Mouse (Mus musculus) central nervous system, embryonic 18 days (tissue): ENCODE data around the gene Olfr1346. TPM values are rescaled to one million over a fixed set of nuclear protein-coding genes. Genes with fewer than 3 reads are reported as not detected.

Source experiments
- polyA plus RNA-seq: library from polyadenylated mRNA; depleted of rRNA; stranded (reverse); fragments of >200 nt; gene quantifications from 2 replicates; pipeline ENCODE4 v1.2.3, GENCODE M21; 2012; rRNA removed

Olfr1346 gene
- not detected in 2 replicates for polyA plus RNA-seq

DNA sequence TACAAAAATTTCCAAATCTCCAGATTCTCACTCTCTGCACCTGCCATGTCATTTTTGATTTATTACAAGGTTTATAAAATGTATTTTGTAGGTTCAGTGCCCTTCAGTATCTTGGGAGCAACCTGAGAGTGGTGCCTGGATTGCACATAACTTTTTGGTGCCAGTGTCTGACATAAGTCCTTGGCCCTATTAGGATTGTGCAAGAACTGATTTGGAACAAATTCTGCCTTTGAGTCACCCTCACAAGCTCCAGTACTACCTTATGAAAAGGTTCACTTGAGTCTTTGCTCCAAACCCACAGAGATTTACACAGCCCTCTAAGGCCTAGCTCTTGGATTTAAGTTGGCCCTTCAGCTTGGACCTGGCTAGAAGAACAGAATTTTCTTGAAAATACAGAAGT lies at the start of gene Olfr1346:
TSS of gene Olfr1346 (plus strand) at position 151 of the 400 bp plus-strand sequence.

DNA sequence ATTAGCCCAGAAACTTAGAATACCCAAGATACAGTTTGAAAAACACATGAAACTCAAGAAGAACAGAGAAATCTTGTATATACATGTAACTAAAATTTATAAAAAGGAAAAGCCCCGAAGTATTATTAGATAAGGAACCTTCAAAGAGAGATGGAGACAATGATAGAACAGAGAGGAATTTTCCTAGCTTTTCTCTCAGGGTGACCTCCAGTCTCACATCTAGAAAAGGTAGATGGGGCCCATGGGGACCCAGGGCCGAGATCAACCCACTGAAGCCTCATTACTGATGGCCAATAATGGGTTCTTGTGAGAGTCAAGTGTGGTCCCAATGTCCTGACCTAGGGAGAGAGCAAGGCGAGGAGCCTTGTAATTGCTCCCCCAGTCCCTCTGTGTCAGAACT lies 28.5 kb upstream of the Olfr1346 start, which contains the start of gene Olfr1344:
TSS of gene Olfr1344 (plus strand) at position 301 of the 400 bp plus-strand sequence.

DNA sequence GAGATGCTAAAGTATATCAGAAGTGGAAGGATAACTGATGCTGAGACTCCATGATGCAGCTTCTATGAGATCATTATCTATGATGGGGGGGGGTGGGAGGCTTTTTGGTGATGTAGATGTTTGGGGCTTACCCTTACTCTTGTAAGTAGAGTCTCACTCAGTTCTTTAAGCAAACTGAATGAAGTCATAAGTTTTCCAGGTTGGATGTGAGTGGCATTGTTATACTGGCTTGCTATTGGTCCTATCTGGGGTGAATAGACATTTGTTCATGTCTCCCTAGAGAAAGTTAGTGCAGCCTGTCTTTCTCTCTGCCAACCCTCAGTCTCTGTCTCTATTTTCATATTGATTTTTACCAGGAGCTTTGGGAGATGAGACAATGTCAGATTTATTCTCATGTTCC lies 11.0 kb upstream of the Olfr1346 start, which contains the start of gene Olfr1336:
TSS of gene Olfr1336 (plus strand) at position 301 of the 400 bp plus-strand sequence.

DNA sequence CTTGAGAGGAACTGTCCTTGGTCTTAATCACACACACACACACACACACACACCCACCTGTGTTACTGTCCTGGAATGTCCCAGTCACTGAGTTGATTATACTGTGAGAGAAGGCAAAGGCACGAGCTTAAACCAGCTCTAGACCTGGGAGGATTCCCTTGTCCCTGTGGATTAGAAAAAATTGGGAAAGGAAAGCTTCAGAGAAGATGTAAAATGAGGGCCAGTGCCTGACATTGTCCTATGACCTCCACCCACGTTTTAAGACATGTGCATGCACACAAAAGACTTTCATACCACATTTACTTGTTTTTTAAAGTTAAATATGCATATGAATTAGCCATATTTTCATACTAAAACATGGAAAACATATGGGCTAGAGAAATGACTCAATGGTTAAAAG lies 19.9 kb downstream of the Olfr1346 start, which contains the start of gene Olfr5:
TSS of gene Olfr5 (minus strand) at position 101 of the 400 bp plus-strand sequence.

DNA sequence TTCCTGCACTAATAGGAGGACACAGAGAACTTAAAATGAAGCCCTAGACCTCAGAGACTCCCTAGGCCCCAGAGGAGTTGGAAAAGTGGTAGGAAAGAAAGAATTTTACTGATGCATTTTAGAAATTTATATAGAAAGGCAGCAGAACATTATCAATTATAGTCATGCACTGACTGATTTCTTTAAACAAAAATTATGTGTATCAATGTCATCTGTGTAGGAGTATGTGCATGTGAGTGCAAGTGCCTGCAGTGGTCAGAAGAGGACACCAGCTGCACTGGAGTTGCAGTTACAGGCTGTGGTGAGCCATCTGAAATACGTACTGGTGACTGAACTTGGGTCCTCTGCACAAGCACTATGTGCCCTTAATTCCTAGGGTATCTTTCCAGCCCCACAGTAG lies 32.8 kb downstream of the Olfr1346 start, which contains the start of gene Olfr1347:
TSS of gene Olfr1347 (minus strand) at position 101 of the 400 bp plus-strand sequence.

DNA sequence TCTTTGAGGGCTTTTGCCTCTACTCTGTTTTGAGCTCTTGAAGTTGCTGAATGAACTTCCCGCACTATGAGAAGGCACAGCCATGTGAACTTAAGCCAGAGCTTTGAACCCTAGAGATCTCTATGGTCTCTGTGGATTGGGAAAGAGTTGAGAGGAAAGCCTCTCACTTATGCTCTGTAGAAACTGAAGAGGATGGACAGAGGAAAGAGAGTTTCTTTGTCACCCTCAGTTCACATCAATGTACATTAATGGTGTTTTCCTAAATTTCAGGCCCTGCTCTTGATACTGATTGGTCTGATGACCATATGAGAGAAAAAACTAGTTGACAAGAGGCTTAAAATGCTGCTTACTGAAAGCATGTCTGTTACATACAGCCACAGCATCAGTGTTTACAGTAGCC lies 41.7 kb downstream of the Olfr1346 start, which contains the start of gene Olfr1348:
TSS of gene Olfr1348 (minus strand) at position 101 of the 400 bp plus-strand sequence.

DNA sequence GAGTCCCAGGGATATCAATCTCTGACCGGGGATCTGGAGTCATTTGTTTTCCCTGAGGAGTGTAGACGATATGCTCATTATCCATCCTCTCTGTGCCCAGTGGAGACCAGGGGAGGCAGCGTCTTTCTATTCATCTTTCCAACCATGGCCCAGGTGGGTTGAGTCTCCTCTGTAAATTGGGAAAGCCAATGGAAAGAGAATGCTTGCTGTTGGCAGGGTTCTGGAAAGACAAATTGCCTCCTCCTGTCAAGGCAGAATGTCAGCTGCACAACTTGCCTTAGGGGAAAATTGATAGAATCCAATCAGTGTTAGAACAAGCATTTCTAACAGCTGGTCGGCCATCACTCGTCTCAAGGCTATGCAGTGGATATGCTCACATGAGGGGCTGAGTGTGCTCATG lies 55.9 kb downstream of the Olfr1346 start, which contains the start of gene Olfr1349:
TSS of gene Olfr1349 (minus strand) at position 101 of the 400 bp plus-strand sequence.

Other genes with a start within 250 kb of the Olfr1346 start
- not detected in 2 replicates for gene Zscan5b, start 244.8 kb upstream of the Olfr1346 start, polyA plus RNA-seq
- gene Epp13, start 214.4 kb upstream of the Olfr1346 start, polyA plus RNA-seq: 0.35 and 0.43 TPM in 2 replicates
- gene Zfp667, start 180.5 kb upstream of the Olfr1346 start, polyA plus RNA-seq: 7.2 and 7.6 TPM in 2 replicates
- gene Zfp583, start 135.8 kb upstream of the Olfr1346 start, polyA plus RNA-seq: 12.9 and 13.1 TPM in 2 replicates
- 4.1 and 4.4 TPM in 2 replicates for gene Gm3854, start 123.3 kb upstream of the Olfr1346 start, polyA plus RNA-seq
- 3.8 and 4.1 TPM in 2 replicates for gene Zfp78, start 103.8 kb upstream of the Olfr1346 start, polyA plus RNA-seq
- gene Zfp28, start 83.8 kb upstream of the Olfr1346 start, polyA plus RNA-seq: 18.0 and 18.3 TPM in 2 replicates
- gene Smim17, start 68.4 kb upstream of the Olfr1346 start, polyA plus RNA-seq: 9.1 and 10.4 TPM in 2 replicates
- 0.31 and 0.41 TPM in 2 replicates for gene Gm20715, start 56.8 kb upstream of the Olfr1346 start, polyA plus RNA-seq
- 1.2 TPM in 2 replicates for gene Olfr1344, start 28.4 kb upstream of the Olfr1346 start, polyA plus RNA-seq
- 0.04 TPM in 1 of 2 replicates, not detected in the other for gene Olfr1336, start 10.9 kb upstream of the Olfr1346 start, polyA plus RNA-seq
- 0.01 TPM in 1 of 2 replicates, not detected in the other for gene Olfr5, start 19.8 kb downstream of the Olfr1346 start, polyA plus RNA-seq
- not detected in 2 replicates for gene Olfr1347, start 32.7 kb downstream of the Olfr1346 start, polyA plus RNA-seq
- not detected in 2 replicates for gene Olfr1348, start 41.6 kb downstream of the Olfr1346 start, polyA plus RNA-seq
- gene Olfr1349, start 55.8 kb downstream of the Olfr1346 start, polyA plus RNA-seq: 0.01 TPM in 1 of 2 replicates, not detected in the other
- not detected in 2 replicates for gene Olfr1350, start 97.7 kb downstream of the Olfr1346 start, polyA plus RNA-seq
- gene Zim1, start 229.3 kb downstream of the Olfr1346 start, polyA plus RNA-seq: 27.2 and 29.3 TPM in 2 replicates